Mouse (Mus musculus) heart, adult 2 months (tissue): Measurements from ENCODE around the gene Sh2d4b.

Experiments used
- CTCF ChIP-seq: fragments of 200-600 bp; IDR thresholded peaks from 2 replicates; pipeline ENCODE4 v1.8.1; 2022; ENCODE audit warnings: antibody characterized with exemption, mild to moderate bottlenecking, moderate library complexity
- EP300 ChIP-seq: fragments of 200-500 bp; IDR thresholded peaks from 2 replicates; pipeline ENCODE4 v1.6.1; 2011; ENCODE audit warnings: low read depth, low read length, control low read depth; ENCODE audit not compliant: insufficient read depth
- POLR2A ChIP-seq: fragments of 200-500 bp; IDR thresholded peaks from 2 replicates; pipeline ENCODE4 v1.6.1; 2011; ENCODE audit warnings: mild to moderate bottlenecking, low read depth, low read length, control low read depth; ENCODE audit not compliant: insufficient read depth

GRCm38 (mm10) chr14:40929943-40930342 is 36.9 kb upstream of the Sh2d4b start:
- no peak for TF ChIP-seq POLR2A
- no peak for TF ChIP-seq CTCF
- TF ChIP-seq EP300, result no peak
